Mouse (Mus musculus) Muller cell, postnatal 12 days (primary cell): Measurements from ENCODE around the gene Gpr161.
"Not testable (repeated sequence)": the region's sequence is repeated elsewhere in the genome, so short reads cannot be mapped to it uniquely, and the experiment has no call there.

ENCODE experiments used
- DNase-seq: peaks from one replicate; pipeline ENCODE4 v3.0.0-alpha.2; 2015; ENCODE audit errors: inconsistent ontology term

Gene Gpr161

GRCm38 (mm10) chr1:165316361-165316760, 20.8 kb downstream of the Gpr161 start:
- peak; percentile 54 for DNase-seq

GRCm38 (mm10) chr1:165320141-165320934, 24.7 kb downstream of the Gpr161 start:
- DNase-seq, result peak; percentile 79

GRCm38 (mm10) chr1:165321393-165321861, 25.8 kb downstream of the Gpr161 start:
- DNase-seq, result no peak

- no peak for DNase-seq
Measured at GRCm38 (mm10) chr1:165321891-165322290, 26.3 kb downstream of the Gpr161 start.

GRCm38 (mm10) chr1:165322934-165323333, 27.3 kb downstream of the Gpr161 start:
- no peak for DNase-seq

GRCm38 (mm10) chr1:165327370-165327769, 31.8 kb downstream of the Gpr161 start:
- DNase-seq, result no peak

- DNase-seq, result no peak
Measured at GRCm38 (mm10) chr1:165327831-165328230, 32.2 kb downstream of the Gpr161 start.

GRCm38 (mm10) chr1:165328384-165329289, 33.0 kb downstream of the Gpr161 start:
- DNase-seq, result not testable (repeated sequence)

GRCm38 (mm10) chr1:165330859-165331258, 35.3 kb downstream of the Gpr161 start:
- DNase-seq, result no peak

- DNase-seq, result no peak
Measured at GRCm38 (mm10) chr1:165332797-165333196, 37.2 kb downstream of the Gpr161 start.

GRCm38 (mm10) chr1:165342126-165342525, 46.5 kb downstream of the Gpr161 start:
- no peak for DNase-seq

GRCm38 (mm10) chr1:165344453-165344852, 48.9 kb downstream of the Gpr161 start:
- DNase-seq, result peak; percentile 95

GRCm38 (mm10) chr1:165348627-165349026, 53.0 kb downstream of the Gpr161 start:
- no peak for DNase-seq

GRCm38 (mm10) chr1:165356347-165356746, 60.8 kb downstream of the Gpr161 start:
- DNase-seq, result no peak

- DNase-seq, result no peak
Measured at GRCm38 (mm10) chr1:165363271-165363670, 67.7 kb downstream of the Gpr161 start.

- DNase-seq, result no peak
Measured at GRCm38 (mm10) chr1:165365057-165365456, 69.5 kb downstream of the Gpr161 start.

- DNase-seq, result peak; percentile 6
Measured at GRCm38 (mm10) chr1:165370990-165371389, 75.4 kb downstream of the Gpr161 start.

GRCm38 (mm10) chr1:165373839-165374238, 78.2 kb downstream of the Gpr161 start:
- no peak for DNase-seq
